Mouse (Mus musculus) adipocyte (in vitro differentiated cells): ENCODE results near the gene Phtf1.

Experiments used
- DNase-seq: peaks from one replicate; pipeline ENCODE4 v3.0.0-alpha.2; 2016; ENCODE audit warnings: low spot score

Phtf1 gene

GRCm38 (mm10) chr3:103967861-103968691 is at the start of gene Phtf1:
Gene Phtf1, plus strand, starts transcription at chr3:103968110.
- peak; percentile 85 for DNase-seq

- DNase-seq: no peak
Observed at GRCm38 (mm10) chr3:103920094-103920493, 47.8 kb upstream of the Phtf1 start.

GRCm38 (mm10) chr3:103925302-103925701 is 42.6 kb upstream of the Phtf1 start:
- no peak for DNase-seq

GRCm38 (mm10) chr3:103927511-103927910 is 40.4 kb upstream of the Phtf1 start:
- no peak for DNase-seq

- DNase-seq: peak; percentile 54
Observed at GRCm38 (mm10) chr3:103944794-103945562, 22.9 kb upstream of the Phtf1 start.

- no peak for DNase-seq
Observed at GRCm38 (mm10) chr3:103948666-103949065, 19.2 kb upstream of the Phtf1 start.

- DNase-seq: no peak
Observed at GRCm38 (mm10) chr3:103960622-103961021, 7.3 kb upstream of the Phtf1 start.

- no peak for DNase-seq
Observed at GRCm38 (mm10) chr3:103967231-103967630, 679 bp upstream of the Phtf1 start.

GRCm38 (mm10) chr3:103968701-103969100 is 791 bp downstream of the Phtf1 start:
- DNase-seq: peak; percentile 61

GRCm38 (mm10) chr3:103971157-103971556 is 3.2 kb downstream of the Phtf1 start:
- peak; percentile 42 for DNase-seq

- DNase-seq: peak; percentile 70
Observed at GRCm38 (mm10) chr3:103984556-103984955, 16.6 kb downstream of the Phtf1 start.

GRCm38 (mm10) chr3:103985194-103985593 is 17.3 kb downstream of the Phtf1 start:
- DNase-seq: peak; percentile 56

GRCm38 (mm10) chr3:103987831-103988432 is 20.0 kb downstream of the Phtf1 start:
- DNase-seq: no peak

- DNase-seq: no peak
Observed at GRCm38 (mm10) chr3:103989352-103989751, 21.4 kb downstream of the Phtf1 start.

- no peak for DNase-seq
Observed at GRCm38 (mm10) chr3:103991271-103991670, 23.4 kb downstream of the Phtf1 start.

GRCm38 (mm10) chr3:103998724-103999123 is 30.8 kb downstream of the Phtf1 start:
- no peak for DNase-seq

GRCm38 (mm10) chr3:104006896-104007466 is 39.1 kb downstream of the Phtf1 start:
- no peak for DNase-seq

GRCm38 (mm10) chr3:104007479-104007878 is 39.6 kb downstream of the Phtf1 start:
- DNase-seq: no peak

GRCm38 (mm10) chr3:104009924-104010662 is 42.2 kb downstream of the Phtf1 start:
- DNase-seq: no peak

- no peak for DNase-seq
Observed at GRCm38 (mm10) chr3:104011972-104012371, 44.1 kb downstream of the Phtf1 start.

- no peak for DNase-seq
Observed at GRCm38 (mm10) chr3:104017931-104018330, 50.0 kb downstream of the Phtf1 start.

GRCm38 (mm10) chr3:104019453-104019852 is 51.5 kb downstream of the Phtf1 start:
- peak; percentile 31 for DNase-seq
